ENCODE assay signal across 20 mouse cellular contexts in the genomic region with DNA sequence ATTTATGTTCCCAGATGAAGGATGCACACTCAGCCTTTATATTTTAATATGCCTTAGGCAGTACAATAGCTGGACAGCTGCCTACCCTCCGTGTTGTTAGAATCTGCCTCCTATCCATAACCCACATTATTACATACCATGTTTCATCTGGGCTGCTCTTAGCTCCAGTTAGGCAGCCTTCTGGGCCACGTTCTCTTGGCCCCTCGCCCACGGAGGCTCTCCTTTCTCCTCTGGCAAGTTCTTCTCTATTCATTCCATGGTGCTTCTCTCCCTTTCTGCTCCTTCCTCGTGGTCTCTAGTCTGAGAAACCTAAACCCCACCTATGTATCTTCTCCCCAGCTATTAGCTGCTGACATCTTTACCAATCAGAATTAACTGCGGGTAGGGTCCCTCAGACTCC.
"Had no signal": no experiment of that assay in that cellular context is flagged by ENCODE, and none has a peak within 500 bp of the region (broad histone marks: within the 10 kb centered on the region; RNA-seq: fewer than 3 reads in every experiment).

No protein-coding gene starts in this region.

- H3K27ac ChIP-seq: left cerebral cortex, adult 2 months; limb, embryonic 12.5 days; liver, embryonic 12.5 days; liver, embryonic 15.5 days; lung, embryonic 15.5 days; midbrain, embryonic 10.5 days; midbrain, embryonic 13.5 days; neural tube, embryonic 13.5 days had no signal

- DNase-seq: kidney, postnatal 10 days; kidney, postnatal 36 days; layer of hippocampus, postnatal 36 days; liver; lung, adult 18-20 months; lung, postnatal 10 days; lung, postnatal 36 days; retina, postnatal 1 day; thymus, adult 18-20 months; thymus, postnatal 36 days had no signal

- H3K4me3 ChIP-seq: left cerebral cortex, adult 2 months; limb, embryonic 12.5 days; liver, embryonic 12.5 days; liver, embryonic 15.5 days; lung, embryonic 15.5 days; megakaryocyte, embryonic 14.5 days; midbrain, embryonic 10.5 days; midbrain, embryonic 13.5 days; myocyte; neural tube, embryonic 13.5 days had no signal
